Mouse (Mus musculus) brain, embryonic 14.5 days (tissue): ENCODE results near the gene Kcnk10. TPM values are rescaled to one million over a fixed set of nuclear protein-coding genes. Genes with fewer than 3 reads are reported as not detected.
"Not testable (repeated sequence)": the region's sequence is repeated elsewhere in the genome, so short reads cannot be mapped to it uniquely, and the experiment has no call there.

Experiments
- DNase-seq: peaks from one replicate; pipeline ENCODE4 v3.0.0-alpha.2; 2011; ENCODE audit warnings: low read depth
- CTCF ChIP-seq: fragments of 200-500 bp; IDR thresholded peaks from 2 replicates; pipeline ENCODE4 v1.5.1; 2012; ENCODE audit warnings: inconsistent platforms, mild to moderate bottlenecking, moderate library complexity, borderline replicate concordance; ENCODE audit not compliant: insufficient read depth, insufficient read length; ENCODE audit errors: extremely low read depth
- POLR2A ChIP-seq: fragments of 200-500 bp; IDR thresholded peaks from 2 replicates; pipeline ENCODE4 v1.6.1; 2012; ENCODE audit warnings: mild to moderate bottlenecking, inconsistent platforms, borderline replicate concordance; ENCODE audit not compliant: poor library complexity, insufficient read depth, insufficient read length, severe bottlenecking; ENCODE audit errors: extremely low read depth
- polyA plus RNA-seq: library from polyadenylated mRNA; depleted of rRNA; stranded (reverse); fragments of >200 nt; gene quantifications from 2 replicates; pipeline ENCODE4 v1.2.3, GENCODE M21; 2012; rRNA removed

Kcnk10 gene
- 15.1 and 20.9 TPM in 2 replicates for polyA plus RNA-seq

DNA sequence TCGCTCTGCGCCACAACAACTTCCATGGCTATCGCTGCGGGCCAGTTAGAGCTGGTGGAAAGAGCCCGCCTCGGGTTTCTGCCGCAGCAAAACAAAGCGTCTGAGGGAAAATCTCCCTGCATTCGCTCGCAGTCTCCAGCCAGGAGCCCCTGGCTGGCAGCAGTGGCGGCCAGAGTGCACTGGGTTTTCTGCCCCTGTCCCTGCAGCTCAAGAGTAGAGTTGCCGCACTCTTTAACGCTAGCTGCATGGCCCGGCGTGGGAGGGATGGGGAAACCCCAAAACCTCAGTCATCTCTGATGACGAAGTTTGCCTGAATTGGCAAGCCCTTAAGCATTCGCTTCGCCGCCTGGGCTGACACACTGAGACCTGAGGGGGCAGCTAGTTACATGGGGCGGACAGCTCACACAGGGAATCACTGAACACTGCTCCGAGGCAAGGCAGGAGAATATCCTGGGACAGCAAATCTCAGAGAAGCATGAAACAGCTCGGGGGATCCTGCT lies at the start of gene Kcnk10:
Kcnk10 (minus strand) TSS at position 450 of the 500 bp plus-strand sequence.
- TF ChIP-seq CTCF = no peak
- TF ChIP-seq POLR2A = peak; percentile 44; the same call in 1 of the 2 replicates
- DNase-seq = peak; percentile 80

DNA sequence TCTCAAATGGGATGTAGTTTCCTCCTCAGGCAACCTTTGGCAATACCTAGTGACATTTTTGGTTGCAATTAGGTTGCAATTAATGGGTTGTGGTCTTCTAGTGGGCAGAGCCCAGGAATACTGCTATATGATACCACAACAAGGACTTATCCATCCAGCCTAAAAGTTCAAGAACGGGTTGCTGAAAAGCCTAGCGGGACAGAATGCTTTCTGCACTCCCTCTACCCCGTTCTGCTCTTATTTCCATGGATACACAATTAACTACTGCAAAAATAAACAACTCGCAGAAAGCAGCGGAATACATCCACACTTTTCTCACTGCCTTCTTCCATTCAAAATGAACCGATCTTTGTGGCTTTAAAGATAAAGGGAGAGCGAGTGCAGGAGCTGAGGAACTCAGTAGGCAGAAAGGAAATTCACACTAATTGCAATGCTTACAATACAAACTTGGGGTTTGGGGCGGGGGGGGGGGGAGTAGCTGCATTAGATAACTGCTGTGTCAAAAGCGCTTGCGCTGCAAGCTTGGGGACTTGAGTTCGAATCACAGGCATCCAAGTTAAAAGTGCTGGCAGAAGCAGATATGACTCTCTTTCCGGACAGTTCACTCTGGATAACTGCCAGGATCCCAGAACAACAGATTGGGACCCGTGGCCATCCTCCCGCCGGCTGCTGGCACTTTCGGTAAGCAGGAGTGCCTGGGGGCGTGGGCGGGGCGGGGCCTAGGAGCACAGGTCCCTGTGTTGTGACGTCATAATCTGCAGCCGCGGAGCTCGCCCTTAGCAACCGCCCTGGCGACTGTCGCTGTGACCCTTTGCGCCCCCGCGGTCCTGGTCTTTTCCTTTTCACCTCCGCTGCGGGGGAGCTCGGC lies 49.5 kb upstream of the Kcnk10 start, which contains the start of gene Spata7:
Spata7 (plus strand) TSS at position 766 of the 868 bp plus-strand sequence.
- DNase-seq = peak; percentile 94

DNA sequence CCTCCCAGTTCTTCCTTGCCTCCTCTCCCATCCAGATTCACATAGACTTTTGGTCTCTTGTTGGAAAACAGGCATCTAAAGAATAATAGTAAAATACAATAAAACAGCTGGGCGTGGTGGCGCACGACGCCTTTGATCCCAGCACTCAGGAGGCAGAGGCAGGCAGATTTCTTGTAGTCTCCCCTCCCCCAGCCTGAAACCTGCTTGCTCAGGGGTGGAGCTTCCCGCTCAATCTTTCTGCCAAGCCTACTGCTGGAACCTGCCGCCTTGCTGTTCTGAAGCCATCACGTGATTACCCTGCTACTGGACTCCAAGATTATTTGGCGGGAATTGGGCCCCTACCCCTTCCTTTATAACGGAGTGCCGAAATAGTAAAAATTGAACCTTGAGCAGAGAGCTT lies 45.2 kb upstream of the Kcnk10 start:
- DNase-seq = not testable (repeated sequence)

More for the DNA sequence above, 49.5 kb upstream of the Kcnk10 start, which contains the start of gene Spata7:
- no peak for TF ChIP-seq CTCF
- TF ChIP-seq POLR2A = peak; percentile 14; the same call in 1 of the 2 replicates

- peak; percentile 53 for TF ChIP-seq CTCF
- peak; percentile 87 for DNase-seq
Observed at GRCm38 (mm10) chr12:98620922-98621321, 42.8 kb upstream of the Kcnk10 start.

DNA sequence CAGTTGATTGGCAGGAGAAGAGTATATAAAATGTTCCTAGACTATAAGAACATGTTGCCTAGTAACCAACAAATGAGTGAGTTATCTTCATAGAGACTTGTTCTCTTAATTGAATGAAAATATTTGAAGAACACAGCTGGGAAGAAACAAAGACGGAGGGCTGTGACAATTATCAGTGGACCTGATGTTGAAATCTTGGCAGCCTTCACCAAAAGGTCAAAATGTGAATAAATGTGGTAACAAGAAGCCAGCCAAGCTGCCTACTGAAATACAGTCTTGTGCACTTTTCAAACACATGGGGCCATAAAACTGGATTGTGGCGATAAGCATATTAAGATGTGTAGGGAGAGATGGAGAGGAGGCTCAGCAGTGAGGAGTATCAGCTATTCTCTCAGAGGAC lies 41.4 kb upstream of the Kcnk10 start:
- TF ChIP-seq CTCF (no peak), POLR2A (no peak)

GRCm38 (mm10) chr12:98615746-98616145 lies 37.6 kb upstream of the Kcnk10 start:
- DNase-seq = peak; percentile 54
- no peak for TF ChIP-seq POLR2A
- no peak for TF ChIP-seq CTCF

More for the DNA sequence above, 41.4 kb upstream of the Kcnk10 start:
- no peak for DNase-seq

DNA sequence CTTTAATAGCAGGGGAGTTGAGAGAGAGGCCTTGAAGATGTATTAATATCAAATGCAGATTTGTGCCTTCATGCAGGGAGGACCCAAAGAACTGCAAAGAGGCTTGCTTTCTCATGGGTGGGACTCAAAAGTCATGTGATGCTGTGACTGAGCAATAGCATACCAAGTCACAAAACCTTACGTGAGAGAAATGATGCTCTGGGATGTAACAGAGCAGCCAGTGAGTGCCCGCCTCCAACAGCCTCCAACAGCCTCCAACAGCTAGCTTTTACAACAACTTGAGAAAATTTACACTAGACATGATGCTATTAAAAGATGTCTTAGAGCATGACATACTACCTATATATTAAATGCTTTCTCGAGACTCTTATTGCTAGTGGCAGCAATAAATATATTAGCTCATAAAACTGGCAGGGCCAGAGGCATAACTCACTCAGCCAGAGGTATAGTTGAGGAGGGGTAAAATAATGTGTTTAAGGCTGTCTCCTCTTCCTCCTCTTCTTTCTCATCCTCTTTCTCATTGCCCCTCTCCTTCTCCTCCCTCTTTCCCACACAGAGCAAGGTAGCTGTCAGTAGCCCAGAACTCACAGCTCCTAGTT lies 36.9 kb upstream of the Kcnk10 start:
- TF ChIP-seq CTCF (no peak), POLR2A (no peak)
- peak; percentile 26 for DNase-seq

GRCm38 (mm10) chr12:98610341-98610740 lies 32.2 kb upstream of the Kcnk10 start:
- TF ChIP-seq CTCF (no peak), POLR2A (no peak)
- DNase-seq = no peak

- DNase-seq = peak; percentile 43
- TF ChIP-seq POLR2A (no peak), CTCF (no peak)
Observed at GRCm38 (mm10) chr12:98606595-98607290, 28.6 kb upstream of the Kcnk10 start.

DNA sequence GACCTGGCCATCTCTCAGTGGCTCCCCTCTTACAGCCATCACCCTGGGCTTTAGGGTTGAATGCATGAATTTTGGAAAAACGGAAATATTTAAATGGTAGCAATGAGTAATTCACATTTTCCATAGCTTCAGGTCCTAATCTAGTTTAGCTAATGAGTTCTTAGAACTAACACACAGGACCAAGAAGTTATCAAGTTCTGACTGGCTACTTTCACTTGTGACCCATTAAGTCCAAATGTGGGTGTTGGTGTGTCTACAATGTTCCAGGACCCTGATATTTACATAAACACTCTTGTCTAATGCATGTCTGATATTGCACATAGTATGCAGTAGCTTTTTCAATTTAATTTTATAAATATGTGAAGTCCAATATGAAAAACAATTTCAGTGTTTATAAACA lies 27.2 kb upstream of the Kcnk10 start:
- no peak for DNase-seq
- TF ChIP-seq POLR2A (no peak), CTCF (no peak)

DNA sequence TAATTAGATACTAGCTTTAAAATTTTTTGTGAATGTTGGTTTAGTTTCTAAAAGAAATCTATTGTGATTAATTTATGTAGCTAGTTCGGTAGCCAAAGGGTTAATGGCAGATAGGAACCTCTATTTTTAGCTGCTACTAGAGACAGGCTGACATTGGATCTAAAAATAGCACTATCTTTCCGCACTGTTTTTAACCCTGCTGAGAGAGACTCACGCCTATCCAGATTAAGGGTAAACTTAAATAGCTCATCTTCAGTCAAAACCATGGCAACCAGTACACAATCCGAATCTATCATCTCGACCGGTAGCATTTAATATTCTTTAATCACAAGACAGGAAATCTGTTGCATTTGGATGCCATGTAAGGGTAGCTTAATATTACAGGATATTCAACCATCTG lies 24.0 kb upstream of the Kcnk10 start:
- no peak for TF ChIP-seq CTCF
- TF ChIP-seq POLR2A = no peak
- peak; percentile 86 for DNase-seq

GRCm38 (mm10) chr12:98600861-98601260 lies 22.8 kb upstream of the Kcnk10 start:
- no peak for DNase-seq
- TF ChIP-seq POLR2A (no peak), CTCF (no peak)
